Comparison of ENCODE assay signal across 8 mouse cellular contexts in the genomic region with DNA sequence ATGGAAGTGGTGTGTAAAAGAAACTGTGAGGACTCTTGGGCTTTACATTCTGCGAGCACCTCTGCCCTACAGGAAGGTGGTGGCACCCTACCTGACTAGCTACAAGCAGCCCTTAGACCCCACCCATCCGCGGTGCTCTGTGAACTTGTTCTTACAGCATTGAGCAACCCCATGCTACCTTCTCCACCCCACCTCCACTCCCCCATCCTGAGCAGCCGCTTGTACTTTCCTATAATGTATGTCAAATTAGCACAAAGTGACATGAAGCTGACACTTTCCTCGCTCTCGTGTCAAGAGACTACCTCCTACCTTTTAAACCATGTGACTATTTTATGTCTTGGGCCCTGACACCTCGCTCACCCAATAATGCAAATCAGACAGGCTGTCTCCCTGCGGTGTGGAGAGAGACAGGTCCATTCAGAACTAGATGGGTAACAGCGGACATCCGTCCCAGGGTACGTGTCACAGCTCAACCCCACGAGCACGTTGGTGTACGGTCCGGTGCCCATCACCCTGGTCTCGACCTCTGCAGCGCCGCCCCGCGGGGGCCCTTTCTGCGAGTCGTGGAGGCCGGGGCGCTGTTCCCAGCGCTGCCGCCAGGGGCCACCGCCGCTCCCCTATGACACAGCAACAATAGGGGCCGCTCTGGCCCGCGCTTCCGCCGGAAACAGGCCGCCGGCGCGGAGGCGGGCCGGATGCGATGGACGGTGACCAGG. TPM values are rescaled to one million over a fixed set of nuclear protein-coding genes. Genes with fewer than 3 reads are reported as not detected.
DNase-seq lines count a peak whose midpoint lies in the region; ATAC-seq and TF ChIP-seq lines count a peak whose summit lies in the region.

Gene Adrm1, plus strand, starts transcription at position 680 of the 716 bp plus-strand sequence.

- peak; percentile 99 for ATAC-seq in forebrain, embryonic 13.5 days
- peak; percentile 97 for ATAC-seq in liver, postnatal 0 days
- ATAC-seq in neural tube, embryonic 14.5 days (ENCODE audit: low read depth) = peak; percentile 99; the same call in 1 of the 2 replicates

- H3K27me3 ChIP-seq in E14TG2a.4 (ENCODE audit: insufficient read depth, low read length) = no peaks in the 10 kb centered on the region
- no peaks in the 10 kb centered on the region for H3K27me3 ChIP-seq in forebrain, embryonic 13.5 days
- H3K27me3 ChIP-seq in liver, postnatal 0 days (ENCODE audit: insufficient read depth, low read length) = no peaks in the 10 kb centered on the region
- H3K27me3 ChIP-seq in neural tube, embryonic 14.5 days (ENCODE audit: control insufficient read depth, insufficient read depth, low read length) = no peaks in the 10 kb centered on the region

- peak within 1 kb of the TSS; percentile 96 for H3K4me2 ChIP-seq in forebrain, embryonic 13.5 days
- H3K4me2 ChIP-seq in liver, postnatal 0 days (ENCODE audit: low read depth, low read length) = peak within 1 kb of the TSS; percentile 83
- peak within 1 kb of the TSS; percentile 65 for H3K4me2 ChIP-seq in neural tube, embryonic 14.5 days (ENCODE audit: low read depth, low read length)

- intact Hi-C loops in heart, postnatal 10 days (cut with DNase I) = loop anchor here (10.0 kb wide), 2 partner anchors 174 to 534 kb away; partner anchors contain the start of gene Dido1

- peak within 1 kb of the TSS; percentile 92 for H3K4me3 ChIP-seq in E14TG2a.4 (replicated peaks; ENCODE audit: low read length)
- peak within 1 kb of the TSS; percentile 96 for H3K4me3 ChIP-seq in forebrain, embryonic 13.5 days
- peak within 1 kb of the TSS; percentile 77 for H3K4me3 ChIP-seq in liver, postnatal 0 days (ENCODE audit: low read depth, low read length)
- peak within 1 kb of the TSS; percentile 91 for H3K4me3 ChIP-seq in neural tube, embryonic 14.5 days (ENCODE audit: low read depth, low read length)

- 5% methylated on average over 41 of the region's 41 CpGs for WGBS in forebrain, embryonic 13.5 days
- 2% methylated on average over 41 of the region's 41 CpGs for WGBS in large intestine, adult 2 months
- 3% methylated on average over 41 of the region's 41 CpGs for WGBS in liver, postnatal 0 days (ENCODE audit: insufficient replicate concordance)
- WGBS in neural tube, embryonic 14.5 days = 4% methylated on average over 41 of the region's 41 CpGs

- peak within 1 kb of the TSS; percentile 97 for H3K9ac ChIP-seq in forebrain, embryonic 13.5 days
- peak within 1 kb of the TSS; percentile 84 for H3K9ac ChIP-seq in liver, postnatal 0 days (replicated peaks)
- peak within 1 kb of the TSS; percentile 94 for H3K9ac ChIP-seq in neural tube, embryonic 14.5 days (replicated peaks; ENCODE audit: low read depth, low read length)

- H3K9me3 ChIP-seq in E14TG2a.4 (ENCODE audit: low read length) = no peaks in the 10 kb centered on the region
- no peaks in the 10 kb centered on the region for H3K9me3 ChIP-seq in forebrain, embryonic 13.5 days (replicated peaks)
- no peaks in the 10 kb centered on the region for H3K9me3 ChIP-seq in liver, postnatal 0 days (ENCODE audit: low read length)
- no peaks in the 10 kb centered on the region for H3K9me3 ChIP-seq in neural tube, embryonic 14.5 days (ENCODE audit: control insufficient read depth, low read length)

- TF ChIP-seq CTCF in E14TG2a.4 (conservative IDR thresholded peaks at IDR 0.05; ENCODE audit: low read length) = 0 out of 2 replicates have a peak, but pooled peaks have one; percentile 7
- TF ChIP-seq CTCF in liver, postnatal 0 days (IDR thresholded peaks at IDR 0.05; ENCODE audit: low read depth) = peak; percentile 100

- H3K4me1 ChIP-seq in E14TG2a.4 (replicated peaks; ENCODE audit: low read depth, low read length) = peaks cover 46% of the 10 kb centered on the region
- peaks cover 25% of the 10 kb centered on the region for H3K4me1 ChIP-seq in forebrain, embryonic 13.5 days
- H3K4me1 ChIP-seq in liver, postnatal 0 days (ENCODE audit: insufficient read depth) = peaks cover 22% of the 10 kb centered on the region
- H3K4me1 ChIP-seq in neural tube, embryonic 14.5 days (ENCODE audit: control insufficient read depth, insufficient read depth, low read length) = peaks cover 11% of the 10 kb centered on the region

- peak within 1 kb of the TSS; percentile 90 for H3K27ac ChIP-seq in forebrain, embryonic 13.5 days
- peak within 1 kb of the TSS; percentile 97 for H3K27ac ChIP-seq in liver, postnatal 0 days (ENCODE audit: low read depth)
- peak within 1 kb of the TSS; percentile 91 for H3K27ac ChIP-seq in neural tube, embryonic 14.5 days (ENCODE audit: low read depth, low read length)

- DNase-seq in c-Kit-positive CD71-positive TER-119-positive erythroid progenitor cells, embryonic 14.5 days (ENCODE audit: low spot score) = peak; percentile 94
- peak; percentile 98 for DNase-seq in heart, postnatal 10 days
- peak; percentile 66 for DNase-seq in large intestine, adult 2 months (ENCODE audit: low read depth, low spot score)
- peak; percentile 98 for DNase-seq in liver, postnatal 0 days
- peak; percentile 98 for DNase-seq in testis, postnatal 10 days (ENCODE audit: low spot score)

- H3K36me3 ChIP-seq in E14TG2a.4 (ENCODE audit: insufficient read depth, low read length) = peaks cover 39% of the 10 kb centered on the region
- H3K36me3 ChIP-seq in forebrain, embryonic 13.5 days (ENCODE audit: poor library complexity, severe bottlenecking) = peaks cover 36% of the 10 kb centered on the region
- H3K36me3 ChIP-seq in liver, postnatal 0 days (replicated peaks; ENCODE audit: insufficient read depth, low read length) = peaks cover 26% of the 10 kb centered on the region
- peaks cover 19% of the 10 kb centered on the region; the same call in 1 of the 2 replicates for H3K36me3 ChIP-seq in neural tube, embryonic 14.5 days (ENCODE audit: control insufficient read depth, insufficient read depth, low read length)

- TF ChIP-seq EP300 in liver, postnatal 0 days (IDR thresholded peaks at IDR 0.05; ENCODE audit: low read depth) = no peak

RNA-seq across cellular contexts. Expression of gene Adrm1, which starts in this region (rescaled TPM):
- polyA plus RNA-seq in forebrain, embryonic 13.5 days (2015; fragmentation: Nextera tagmentation; extraction: Ambion mirVana) = 211 and 220 TPM in 2 replicates
- total RNA-seq in heart, postnatal 10 days (2021) = 10 to 100 TPM; 94.1 to 99.3 TPM
- polyA plus RNA-seq in large intestine, adult 2 months (2012; rRNA removed) = 86.1 and 91.2 TPM in 2 replicates
- 91.9 and 98.0 TPM in 2 replicates for polyA plus RNA-seq in liver, postnatal 0 days (2015; fragmentation: Nextera tagmentation; extraction: Ambion mirVana)
- 147 and 154 TPM in 2 replicates for polyA plus RNA-seq in neural tube, embryonic 14.5 days (2014; fragmentation: Nextera tagmentation; extraction: Ambion mirVana)

Comparison
In these comparisons a context has a peak if more than half of its experiments do, and no peak if none do; other contexts are left out.
1. Peak in every context shown above with its lines: DNase-seq, ATAC-seq, H3K4me3 ChIP-seq and H3K27ac ChIP-seq.